Mouse (Mus musculus): ENCODE measurements at regions not wholly inside any gene's neighbourhood (a gene's known extent, or its start where the extent isn't known, plus 50 kb on each side); places are given as distances from the start of the nearest gene placed in this dataset.
"Not testable (repeated sequence)": the region's sequence is repeated elsewhere in the genome, so short reads cannot be mapped to it uniquely, and the experiment has no call there.

GRCm38 (mm10) chr6:14528564-14528963 lies 226.5 kb downstream of the Ppp1r3a start:
- no peak for TF ChIP-seq CTCF (IDR thresholded peaks at IDR 0.05)
- Histone ChIP-seq H3K27ac (no peak overlapping the region), H3K4me3 (no peak overlapping the region)
- intact Hi-C loops (cut with DNase I), result no loop called here
- DNase-seq (ENCODE audit: extremely low spot score in 1 of 2, low spot score in 2 of 2), result no peak

- Histone ChIP-seq H3K4me3 (no peak overlapping the region), H3K27ac (no peak overlapping the region)
- TF ChIP-seq CTCF (IDR thresholded peaks at IDR 0.05), result peak; percentile 76
- DNase-seq (ENCODE audit: extremely low spot score in 1 of 2, low spot score in 2 of 2), result peak in 1 of 2 experiments; percentile 22
- intact Hi-C loops (cut with DNase I), result no loop called here
These were observed 232.3 kb downstream of the Ppp1r3a start for GRCm38 (mm10) chr6:14522742-14523141.

- no peak for DNase-seq (ENCODE audit: extremely low spot score in 1 of 2, low spot score in 2 of 2)
- no peak overlapping the region for H3K4me3 ChIP-seq
- intact Hi-C loops (cut with DNase I), result no loop called here
- no peak for TF ChIP-seq CTCF (IDR thresholded peaks at IDR 0.05)
- no peak overlapping the region for H3K27ac ChIP-seq
These were observed 233.8 kb downstream of the Ppp1r3a start for GRCm38 (mm10) chr6:14521321-14521720.

GRCm38 (mm10) chr6:14504171-14504570 lies 250.9 kb downstream of the Ppp1r3a start:
- no peak overlapping the region for H3K27ac ChIP-seq
- peak; percentile 82 for TF ChIP-seq CTCF (IDR thresholded peaks at IDR 0.05)
- intact Hi-C loops (cut with DNase I), result loop anchor here (5.0 kb wide), 2 partner anchors 747 to 1092 kb away; no protein-coding TSS in a partner anchor
- no peak overlapping the region for H3K4me3 ChIP-seq
- peak; percentile 39 to 40 for DNase-seq (ENCODE audit: extremely low spot score in 1 of 2, low spot score in 2 of 2)

GRCm38 (mm10) chr6:14500663-14501062 lies 254.4 kb downstream of the Ppp1r3a start:
- intact Hi-C loops (cut with DNase I), result loop anchor here (5.0 kb wide), 2 partner anchors 743 to 1088 kb away; no protein-coding TSS in a partner anchor
- no peak for DNase-seq (ENCODE audit: extremely low spot score in 1 of 2, low spot score in 2 of 2)
- TF ChIP-seq CTCF (IDR thresholded peaks at IDR 0.05), result no peak
- no peak overlapping the region for H3K27ac ChIP-seq
- no peak overlapping the region for H3K4me3 ChIP-seq

DNA sequence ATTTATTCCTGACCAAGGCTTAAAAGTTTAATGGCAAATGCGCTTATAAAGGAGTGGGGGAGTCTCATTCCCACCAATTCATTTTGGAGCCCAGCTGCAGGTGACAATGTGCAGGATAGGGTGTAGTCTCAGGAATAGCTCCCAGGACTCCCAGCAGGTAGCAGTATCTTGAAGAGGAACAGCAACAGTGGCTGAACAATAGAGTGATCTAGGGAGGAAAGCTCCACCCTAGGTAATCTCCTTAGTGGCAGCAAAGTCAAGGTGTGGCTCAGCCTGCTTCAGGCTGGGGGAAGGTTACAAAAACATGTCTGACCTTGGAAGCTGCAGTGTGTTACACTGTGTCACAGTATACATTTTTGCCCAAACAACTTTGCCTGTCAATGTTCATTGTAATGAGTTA lies 255.2 kb downstream of the Ppp1r3a start:
- H3K27ac ChIP-seq; H3K4me3 ChIP-seq; DNase-seq (ENCODE audit: extremely low spot score in 1 of 2, low spot score in 2 of 2): not testable (repeated sequence)
- intact Hi-C loops (cut with DNase I), result loop anchor here (5.0 kb wide), 2 partner anchors 743 to 1088 kb away; no protein-coding TSS in a partner anchor

DNA sequence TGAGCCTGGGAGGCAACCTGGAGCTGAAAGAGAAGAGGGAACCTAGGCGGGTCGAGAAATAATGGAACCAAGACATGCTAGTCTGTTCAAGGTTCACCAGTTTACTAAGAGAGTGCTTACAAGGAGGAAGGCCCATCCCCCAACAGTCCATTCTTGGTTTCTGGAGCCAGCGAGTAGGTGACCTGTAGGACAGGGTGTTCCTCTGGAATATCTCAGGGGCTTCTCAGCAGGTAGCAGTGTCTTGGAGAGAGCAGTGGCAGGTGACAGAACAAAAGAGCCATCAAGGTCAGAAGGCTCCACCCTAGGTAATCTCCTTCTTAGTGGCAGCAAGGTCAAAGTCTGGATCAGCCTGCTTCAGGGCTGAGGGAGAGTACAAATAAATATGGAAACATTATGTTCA lies 268.4 kb downstream of the Ppp1r3a start:
- H3K27ac ChIP-seq; H3K4me3 ChIP-seq; DNase-seq (ENCODE audit: extremely low spot score in 1 of 2, low spot score in 2 of 2); intact Hi-C loops (cut with DNase I): not testable (repeated sequence)

- intact Hi-C loops (cut with DNase I), result no loop called here
- Histone ChIP-seq H3K27ac (no peak overlapping the region), H3K4me3 (no peak overlapping the region)
- TF ChIP-seq CTCF (IDR thresholded peaks at IDR 0.05), result no peak
- DNase-seq (ENCODE audit: extremely low spot score in 1 of 2, low spot score in 2 of 2), result no peak
These were observed 298.7 kb downstream of the Ppp1r3a start for GRCm38 (mm10) chr6:14456394-14456793.

DNA sequence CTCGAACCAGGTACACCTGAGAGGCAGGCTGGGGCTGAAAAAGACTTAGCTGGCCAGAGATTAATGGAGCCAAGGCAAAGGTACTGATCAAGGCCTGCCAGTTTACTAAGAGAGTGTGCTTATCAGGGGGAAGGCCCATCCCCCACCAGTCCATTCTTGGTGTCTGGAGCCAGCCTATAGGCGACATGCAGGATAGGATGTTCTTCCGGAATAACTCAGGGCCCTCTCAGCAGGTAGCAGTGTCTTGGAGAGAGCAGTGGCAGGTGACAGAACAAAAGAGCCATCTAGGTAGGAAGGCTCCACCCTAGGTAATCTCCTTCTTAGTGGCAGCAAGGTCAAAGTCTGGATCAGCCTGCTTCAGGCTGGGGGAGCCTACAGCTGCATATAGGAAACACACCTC lies 301.8 kb downstream of the Ppp1r3a start:
- DNase-seq (ENCODE audit: extremely low spot score in 1 of 2, low spot score in 2 of 2); intact Hi-C loops (cut with DNase I); H3K4me3 ChIP-seq; H3K27ac ChIP-seq: not testable (repeated sequence)

- no peak for TF ChIP-seq CTCF (IDR thresholded peaks at IDR 0.05)
- no peak for DNase-seq (ENCODE audit: extremely low spot score in 1 of 2, low spot score in 2 of 2)
- H3K27ac ChIP-seq, result no peak overlapping the region
- H3K4me3 ChIP-seq, result no peak overlapping the region
- intact Hi-C loops (cut with DNase I), result no loop called here
These were observed 323.3 kb downstream of the Ppp1r3a start for GRCm38 (mm10) chr6:14431751-14432150.

- TF ChIP-seq CTCF (IDR thresholded peaks at IDR 0.05), result no peak
- intact Hi-C loops (cut with DNase I), result loop anchor here (10.0 kb wide), 1 partner anchor 575 kb away; the partner anchor contains the start of gene Gpr85
These were observed 345.3 kb downstream of the Ppp1r3a start for GRCm38 (mm10) chr6:14409772-14410171.

GRCm38 (mm10) chr6:14407754-14408153 lies 347.3 kb downstream of the Ppp1r3a start:
- intact Hi-C loops (cut with DNase I), result loop anchor here (10.0 kb wide), 1 partner anchor 573 kb away; the partner anchor contains the start of gene Gpr85
- H3K4me3 ChIP-seq, result no peak overlapping the region
- no peak overlapping the region for H3K27ac ChIP-seq
- no peak for TF ChIP-seq CTCF (IDR thresholded peaks at IDR 0.05)
- DNase-seq (ENCODE audit: extremely low spot score in 1 of 2, low spot score in 2 of 2), result no peak

More at GRCm38 (mm10) chr6:14409772-14410171, 345.3 kb downstream of the Ppp1r3a start:
- peak; percentile 29 to 37 for DNase-seq (ENCODE audit: extremely low spot score in 1 of 2, low spot score in 2 of 2)
- no peak overlapping the region for H3K27ac ChIP-seq
- H3K4me3 ChIP-seq, result no peak overlapping the region

GRCm38 (mm10) chr6:14358280-14358679 lies 396.8 kb downstream of the Ppp1r3a start:
- no peak for DNase-seq (ENCODE audit: extremely low spot score in 1 of 2, low spot score in 2 of 2)
- no peak overlapping the region for H3K27ac ChIP-seq
- no peak for TF ChIP-seq CTCF (IDR thresholded peaks at IDR 0.05)
- intact Hi-C loops (cut with DNase I), result no loop called here
- H3K4me3 ChIP-seq, result no peak overlapping the region

All from left cerebral cortex, adult 2 months (tissue).